Mouse (Mus musculus): ENCODE data around the gene Ryr1. TPM values are rescaled to one million over a fixed set of nuclear protein-coding genes. Genes with fewer than 3 reads are reported as not detected.
A peak's percentile ranks its signal among the peaks of the same experiment; 100 is the strongest.

Gene Ryr1
- polyA plus RNA-seq, 1 experiment = 0.08 TPM

GRCm38 (mm10) chr7:29167656-29168055, 42.7 kb upstream of the Ryr1 start:
- H3K4me3 ChIP-seq (ENCODE audit: insufficient read depth, low read length) = no peak overlapping the region
- no peak overlapping the region for H3K27ac ChIP-seq (ENCODE audit: insufficient read depth, low read depth, low read length)
- peaks cover 8% of the 10 kb centered on the region; the same call in 1 of the 2 replicates for H3K4me1 ChIP-seq (ENCODE audit: control insufficient read depth, insufficient read depth, low read length)
- no peak for TF ChIP-seq POLR2A (IDR thresholded peaks at IDR 0.05; ENCODE audit: borderline replicate concordance, low read depth, low read length)
- TF ChIP-seq CTCF (IDR thresholded peaks at IDR 0.05; ENCODE audit: low read depth, low read length) = no peak

GRCm38 (mm10) chr7:29162750-29163525, 38.0 kb upstream of the Ryr1 start:
- Histone ChIP-seq H3K4me1 (ENCODE audit: control insufficient read depth, insufficient read depth, low read length) (peaks cover 5% of the 10 kb centered on the region; the same call in 1 of the 2 replicates), H3K27ac (ENCODE audit: insufficient read depth, low read depth, low read length) (no peak overlapping the region), H3K4me3 (ENCODE audit: insufficient read depth, low read length) (no peak overlapping the region)
- no peak for TF ChIP-seq POLR2A (IDR thresholded peaks at IDR 0.05; ENCODE audit: borderline replicate concordance, low read depth, low read length)
- TF ChIP-seq CTCF (IDR thresholded peaks at IDR 0.05; ENCODE audit: low read depth, low read length) = no peak

- peaks cover 5% of the 10 kb centered on the region; the same call in 1 of the 2 replicates for H3K4me1 ChIP-seq (ENCODE audit: control insufficient read depth, insufficient read depth, low read length)
- no peak for TF ChIP-seq CTCF (IDR thresholded peaks at IDR 0.05; ENCODE audit: low read depth, low read length)
- TF ChIP-seq POLR2A (IDR thresholded peaks at IDR 0.05; ENCODE audit: borderline replicate concordance, low read depth, low read length) = no peak
- H3K27ac ChIP-seq (ENCODE audit: insufficient read depth, low read depth, low read length) = no peak overlapping the region
- H3K4me3 ChIP-seq (ENCODE audit: insufficient read depth, low read length) = no peak overlapping the region
Measured at GRCm38 (mm10) chr7:29162294-29162693, 37.3 kb upstream of the Ryr1 start.

GRCm38 (mm10) chr7:29158264-29158663, 33.3 kb upstream of the Ryr1 start:
- H3K4me1 ChIP-seq (ENCODE audit: control insufficient read depth, insufficient read depth, low read length) = peaks cover 12% of the 10 kb centered on the region; the same call in 1 of the 2 replicates
- TF ChIP-seq CTCF (IDR thresholded peaks at IDR 0.05; ENCODE audit: low read depth, low read length) = no peak
- no peak for TF ChIP-seq POLR2A (IDR thresholded peaks at IDR 0.05; ENCODE audit: borderline replicate concordance, low read depth, low read length)
- no peak overlapping the region for H3K27ac ChIP-seq (ENCODE audit: insufficient read depth, low read depth, low read length)
- no peak overlapping the region for H3K4me3 ChIP-seq (ENCODE audit: insufficient read depth, low read length)

GRCm38 (mm10) chr7:29155838-29156782, 31.1 kb upstream of the Ryr1 start, which contains the start of gene Fam98c:
Gene Fam98c, minus strand, starts transcription at chr7:29156234.
- H3K4me3 ChIP-seq (ENCODE audit: insufficient read depth, low read length) = peak within 1 kb of the TSS; percentile 86
- peak within 1 kb of the TSS; percentile 50 for H3K27ac ChIP-seq (ENCODE audit: insufficient read depth, low read depth, low read length)
- peaks cover 8% of the 10 kb centered on the region; the same call in 1 of the 2 replicates for H3K4me1 ChIP-seq (ENCODE audit: control insufficient read depth, insufficient read depth, low read length)
- TF ChIP-seq POLR2A (IDR thresholded peaks at IDR 0.05; ENCODE audit: borderline replicate concordance, low read depth, low read length) (no peak), CTCF (IDR thresholded peaks at IDR 0.05; ENCODE audit: low read depth, low read length) (no peak; the same call in 1 of the 2 replicates)

GRCm38 (mm10) chr7:29155196-29155837, 30.3 kb upstream of the Ryr1 start:
- TF ChIP-seq POLR2A (IDR thresholded peaks at IDR 0.05; ENCODE audit: borderline replicate concordance, low read depth, low read length) = no peak; the same call in 1 of the 2 replicates
- TF ChIP-seq CTCF (IDR thresholded peaks at IDR 0.05; ENCODE audit: low read depth, low read length) = no peak
- peak overlapping the region; percentile 86 for H3K4me3 ChIP-seq (ENCODE audit: insufficient read depth, low read length)
- H3K4me1 ChIP-seq (ENCODE audit: control insufficient read depth, insufficient read depth, low read length) = peaks cover 8% of the 10 kb centered on the region; the same call in 1 of the 2 replicates
- peak overlapping the region; percentile 50 for H3K27ac ChIP-seq (ENCODE audit: insufficient read depth, low read depth, low read length)

GRCm38 (mm10) chr7:29154018-29154720, 29.2 kb upstream of the Ryr1 start:
- H3K4me3 ChIP-seq (ENCODE audit: insufficient read depth, low read length) = no peak overlapping the region
- H3K27ac ChIP-seq (ENCODE audit: insufficient read depth, low read depth, low read length) = no peak overlapping the region
- TF ChIP-seq CTCF (IDR thresholded peaks at IDR 0.05; ENCODE audit: low read depth, low read length) (no peak), POLR2A (IDR thresholded peaks at IDR 0.05; ENCODE audit: borderline replicate concordance, low read depth, low read length) (no peak)
- peaks cover 8% of the 10 kb centered on the region; the same call in 1 of the 2 replicates for H3K4me1 ChIP-seq (ENCODE audit: control insufficient read depth, insufficient read depth, low read length)

- H3K4me1 ChIP-seq (ENCODE audit: control insufficient read depth, insufficient read depth, low read length) = peaks cover 4% of the 10 kb centered on the region; the same call in 1 of the 2 replicates
- TF ChIP-seq POLR2A (IDR thresholded peaks at IDR 0.05; ENCODE audit: borderline replicate concordance, low read depth, low read length) (no peak), CTCF (IDR thresholded peaks at IDR 0.05; ENCODE audit: low read depth, low read length) (no peak)
- no peak overlapping the region for H3K4me3 ChIP-seq (ENCODE audit: insufficient read depth, low read length)
- no peak overlapping the region for H3K27ac ChIP-seq (ENCODE audit: insufficient read depth, low read depth, low read length)
Measured at GRCm38 (mm10) chr7:29151486-29151885, 26.5 kb upstream of the Ryr1 start.

Data from bone marrow macrophage, adult 2 months (primary cell).